Mouse (Mus musculus) retina, postnatal 7 days (tissue): Measurements from ENCODE around the gene Tc2n.
"Not testable (repeated sequence)": the region's sequence is repeated elsewhere in the genome, so short reads cannot be mapped to it uniquely, and the experiment has no call there.

Experiments
- DNase-seq: peaks from one replicate; pipeline ENCODE4 v3.0.0-alpha.2; 2012; ENCODE audit warnings: low read depth, low spot score

Gene Tc2n

DNA sequence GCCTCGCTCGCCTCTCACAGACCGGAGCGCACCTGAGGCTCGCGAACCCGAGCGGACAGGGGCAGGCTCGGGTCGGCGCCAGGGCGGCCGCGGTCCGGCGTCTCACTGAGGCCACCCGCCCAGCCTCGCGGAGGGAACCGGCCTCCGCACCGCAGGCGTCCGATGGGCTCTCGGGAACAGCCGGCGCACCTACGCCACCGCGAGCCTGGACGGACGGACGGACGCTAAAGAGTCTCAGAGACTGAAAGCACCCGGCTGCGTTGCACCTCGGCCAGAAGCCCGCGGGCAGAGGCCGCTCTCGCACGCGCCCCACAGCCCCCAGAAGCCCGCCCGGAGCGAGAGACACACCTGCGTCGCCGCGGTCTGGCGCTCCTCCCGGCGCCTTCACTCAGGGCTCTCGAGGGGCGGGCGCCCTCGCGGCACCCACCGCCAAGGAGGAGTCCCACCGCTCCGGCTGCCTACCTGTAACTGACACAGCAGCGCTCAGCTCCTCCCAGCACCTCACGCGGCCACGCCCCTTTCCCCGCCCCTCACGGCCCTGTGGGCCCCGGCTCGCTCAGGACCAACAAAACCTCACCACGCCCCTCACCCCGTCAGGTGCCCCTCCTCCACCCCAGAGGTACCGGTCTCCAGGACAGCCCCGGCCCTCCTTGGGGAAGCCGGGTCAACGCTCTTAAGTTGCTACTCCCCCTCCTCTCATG lies at the start of gene Tc2n:
Tc2n (minus strand) TSS at position 470 of the 701 bp plus-strand sequence.
- DNase-seq = peak; percentile 34

GRCm38 (mm10) chr12:101767306-101768053 lies 49.2 kb upstream of the Tc2n start:
- DNase-seq = no peak

DNA sequence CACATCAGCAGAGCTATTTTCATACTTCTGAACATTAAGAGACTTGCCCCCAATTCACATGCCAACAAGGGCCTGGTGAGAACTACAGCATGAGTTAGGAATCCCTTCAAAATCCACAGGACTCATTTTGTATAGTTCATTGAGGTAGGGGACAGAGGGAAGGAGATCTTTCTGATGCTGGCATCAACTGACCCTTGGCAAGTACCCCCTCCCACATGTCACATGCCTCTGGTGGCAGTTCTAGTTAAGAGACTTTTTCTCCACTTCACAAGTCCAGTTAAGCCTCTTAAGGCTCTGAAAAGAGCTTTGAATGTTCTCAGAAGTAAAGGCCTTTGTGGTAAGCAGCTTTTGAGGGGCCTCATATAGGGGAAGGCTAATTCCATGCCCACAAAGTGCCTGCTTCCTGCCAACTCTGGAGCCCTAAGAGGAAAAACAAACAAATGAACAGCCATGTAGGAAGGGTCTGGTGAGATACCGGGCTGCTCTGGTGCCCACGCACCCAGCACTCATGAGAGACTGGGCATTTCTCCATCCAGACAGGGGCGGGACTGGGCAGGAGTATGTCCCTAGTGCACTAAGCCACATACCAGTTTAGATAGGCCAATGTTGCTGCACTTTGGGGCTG lies 48.0 kb upstream of the Tc2n start:
- DNase-seq = peak; percentile 37

DNA sequence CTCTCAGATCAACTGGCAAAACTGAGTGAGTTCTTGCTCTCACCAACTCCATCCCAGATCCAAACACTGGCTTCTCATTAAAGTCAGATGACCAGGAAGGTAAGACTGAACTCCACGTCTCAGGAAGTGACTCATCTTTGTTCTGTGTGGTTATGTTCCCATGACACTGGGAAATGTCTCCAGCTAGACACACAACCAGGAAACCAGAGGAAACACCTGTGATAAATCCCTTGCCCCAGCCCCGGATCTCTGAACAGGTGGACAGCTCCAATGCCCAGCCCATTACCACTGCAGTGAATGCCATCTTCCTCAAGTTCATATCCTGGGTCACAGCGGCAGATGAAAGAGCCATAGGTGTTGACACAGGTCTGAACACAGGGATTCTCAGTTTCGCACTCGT lies 46.5 kb upstream of the Tc2n start:
- no peak for DNase-seq

- no peak for DNase-seq
Measured at GRCm38 (mm10) chr12:101763065-101763464, 44.7 kb upstream of the Tc2n start.

- DNase-seq = no peak
Measured at GRCm38 (mm10) chr12:101762054-101762453, 43.7 kb upstream of the Tc2n start.

- DNase-seq = no peak
Measured at GRCm38 (mm10) chr12:101759440-101760045, 41.2 kb upstream of the Tc2n start.

DNA sequence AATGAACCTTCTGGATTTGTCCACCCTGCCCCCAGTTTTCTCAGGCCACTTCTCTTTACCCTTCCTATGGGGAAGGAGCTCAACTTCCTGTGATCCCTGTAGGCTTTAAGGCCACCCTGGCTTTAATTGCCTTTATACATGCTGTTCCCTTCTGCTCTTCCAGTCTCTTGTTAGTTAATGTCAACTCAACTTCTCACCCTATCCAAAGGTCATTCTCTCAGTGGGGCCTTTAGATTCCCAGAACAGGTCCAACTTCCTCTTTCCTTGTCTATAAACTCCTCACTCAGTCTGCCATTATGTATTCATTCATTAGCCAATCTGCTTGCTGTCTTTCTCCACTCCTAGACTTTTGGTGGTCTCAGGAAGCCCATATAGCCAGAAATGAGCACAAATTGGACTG lies 40.4 kb upstream of the Tc2n start:
- no peak for DNase-seq

- no peak for DNase-seq
Measured at GRCm38 (mm10) chr12:101742375-101742774, 24.1 kb upstream of the Tc2n start.

DNA sequence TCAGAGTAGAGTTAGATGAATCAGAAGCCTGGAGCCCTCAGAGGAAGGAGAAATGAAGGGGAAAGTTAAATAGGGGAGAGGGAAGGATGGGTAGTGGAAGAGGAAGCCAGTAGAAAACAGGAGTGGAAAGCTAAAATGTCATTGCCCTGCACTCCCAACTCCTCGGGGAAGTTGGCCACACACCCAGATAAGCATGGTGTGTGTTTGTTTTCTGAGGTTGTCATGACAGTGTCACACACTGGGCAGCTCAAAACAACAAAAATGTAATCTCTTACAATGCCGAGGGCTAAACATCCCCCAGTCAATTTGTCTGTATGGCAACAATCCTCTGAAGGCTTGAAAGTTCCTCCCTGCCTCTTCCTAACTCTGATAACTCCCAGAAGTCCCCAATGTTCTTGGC lies 22.2 kb upstream of the Tc2n start:
- DNase-seq = no peak

DNA sequence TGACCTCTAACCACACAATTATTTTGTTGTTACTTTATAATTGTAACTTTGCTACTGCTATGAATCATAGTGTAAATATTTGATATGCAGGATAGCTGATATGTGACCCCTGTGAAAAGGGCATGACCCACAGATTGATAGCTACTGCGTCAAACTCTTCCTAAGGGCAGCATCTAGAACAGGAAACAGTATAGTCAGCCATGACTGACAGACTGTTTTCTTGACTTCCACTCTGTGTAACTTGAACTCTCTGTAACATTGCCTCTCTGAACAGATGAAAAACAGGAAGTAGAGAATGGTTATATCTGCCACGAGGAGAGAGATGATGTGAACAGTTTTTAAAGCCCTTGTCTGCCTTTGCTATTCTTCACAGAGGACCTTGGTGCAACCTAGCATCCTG lies 21.7 kb upstream of the Tc2n start:
- no peak for DNase-seq

DNA sequence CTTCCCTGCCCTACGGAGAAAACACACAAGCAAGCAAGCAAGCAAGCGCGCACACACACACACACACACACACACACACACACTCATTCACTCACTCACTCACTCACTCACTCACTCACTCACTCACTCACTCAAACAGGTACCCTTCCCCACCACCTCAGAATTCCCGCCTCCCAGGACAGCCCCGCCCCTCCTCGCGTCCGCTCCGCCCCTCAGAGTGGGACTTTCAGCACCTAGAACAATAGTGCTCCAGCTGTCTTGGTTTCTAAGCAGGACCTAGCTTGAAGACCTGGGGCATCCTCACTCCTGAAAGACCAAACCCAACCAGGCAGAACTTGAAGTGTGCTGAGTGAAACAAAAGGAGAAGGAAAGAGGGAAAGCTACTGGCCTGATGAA lies 430 bp upstream of the Tc2n start:
- no peak for DNase-seq

DNA sequence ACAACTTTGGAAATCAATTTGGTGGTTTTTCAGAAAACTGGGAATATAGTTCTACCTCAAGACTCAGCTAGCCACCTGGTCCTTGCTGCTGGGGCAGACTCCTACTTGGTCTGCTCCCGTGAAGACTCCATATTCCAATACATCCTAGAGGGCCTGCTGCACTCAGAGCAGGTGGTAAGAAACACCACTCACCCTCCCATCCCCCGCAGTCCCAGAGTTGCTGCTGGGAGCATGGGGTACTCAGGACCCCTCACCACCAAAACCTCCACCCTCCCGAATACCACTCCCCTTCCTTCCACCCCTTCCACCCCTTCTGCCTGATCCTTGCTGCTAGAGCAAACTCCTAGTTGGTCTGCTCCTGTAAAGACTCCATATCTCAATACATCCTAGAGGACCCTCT lies 19.1 kb downstream of the Tc2n start:
- DNase-seq = no peak

DNA sequence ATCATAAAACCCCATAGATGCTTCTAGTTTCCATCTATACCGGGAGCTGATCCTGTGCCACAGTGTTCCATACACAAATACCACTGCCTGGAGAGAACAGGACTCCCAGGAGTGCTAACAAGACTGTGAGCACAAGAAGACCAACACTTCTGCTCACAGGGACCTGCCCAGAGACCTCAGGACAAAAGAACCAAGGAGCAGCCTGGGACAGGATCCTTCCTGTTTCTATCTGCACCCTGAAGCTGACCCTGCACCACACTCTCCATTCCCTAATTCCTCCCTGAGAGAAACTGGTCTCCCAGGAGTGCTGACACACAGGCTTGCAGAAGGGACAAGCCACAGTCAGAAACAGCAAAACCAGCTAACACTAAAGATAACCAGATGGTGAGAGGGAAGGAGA lies 21.8 kb downstream of the Tc2n start:
- no peak for DNase-seq

- no peak for DNase-seq
Measured at GRCm38 (mm10) chr12:101680538-101680937, 37.8 kb downstream of the Tc2n start.

DNA sequence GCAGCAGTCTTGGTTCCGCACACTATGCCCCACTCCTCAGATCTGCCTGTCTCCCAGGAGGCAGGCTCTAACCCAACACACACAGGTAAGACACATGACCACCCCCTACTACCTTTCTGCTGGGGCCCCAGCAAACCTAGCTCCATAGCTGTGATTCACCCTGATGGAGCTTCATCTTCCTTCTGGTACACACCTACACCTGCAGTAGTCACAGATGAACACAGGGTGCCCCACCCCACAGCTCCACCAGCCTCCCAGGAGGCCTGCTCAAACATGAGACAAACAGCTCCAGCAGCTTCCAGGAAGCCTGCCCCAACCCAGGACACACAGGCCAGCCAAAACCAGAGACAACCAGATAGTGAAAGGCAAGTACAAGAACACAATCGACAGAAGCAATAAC lies 50.8 kb downstream of the Tc2n start:
- DNase-seq = no peak

DNA sequence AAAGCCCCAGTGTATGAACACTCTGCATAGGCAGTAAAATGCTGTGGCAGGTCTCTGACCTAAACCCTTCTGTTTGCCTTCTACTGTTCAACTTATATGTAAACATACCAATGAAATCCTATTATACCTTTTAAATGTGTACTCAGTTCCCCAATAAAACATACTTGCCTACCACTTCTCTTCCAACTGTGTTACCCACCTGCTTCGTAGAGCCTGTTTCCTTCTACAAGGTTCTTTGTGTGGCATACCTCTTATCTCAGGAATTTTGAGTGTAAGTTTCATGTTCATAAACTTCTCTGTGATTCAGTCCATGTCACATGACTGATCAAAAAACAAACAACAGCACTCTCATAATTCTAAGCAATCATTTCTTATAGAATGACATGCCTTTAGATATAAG lies 85.2 kb downstream of the Tc2n start:
- no peak for DNase-seq

- DNase-seq = not testable (repeated sequence)
Measured at GRCm38 (mm10) chr12:101606622-101607021, 111.7 kb downstream of the Tc2n start.
